Mouse (Mus musculus): ENCODE measurements around the gene Cdk5rap3. TPM values are rescaled to one million over a fixed set of nuclear protein-coding genes. Genes with fewer than 3 reads are reported as not detected.

Cdk5rap3 gene
- polyA plus RNA-seq, 1 experiment from 2014 or later = 106 TPM

GRCm38 (mm10) chr11:96925469-96926148 lies 9.3 kb upstream of the Cdk5rap3 start:
- no peak overlapping the region for H3K4me3 ChIP-seq (replicated peaks; ENCODE audit: low read length)
- H3K4me2 ChIP-seq (ENCODE audit: low read length) = no peak overlapping the region
- H3K4me1 ChIP-seq (replicated peaks; ENCODE audit: control insufficient read depth, insufficient read depth, low read length) = no peaks in the 10 kb centered on the region
- 90% methylated on average over 12 of the region's 12 CpGs for WGBS
- no peak overlapping the region for H3K9ac ChIP-seq (replicated peaks; ENCODE audit: low read depth, low read length)
- ATAC-seq = no peak
- H3K9me3 ChIP-seq (ENCODE audit: control insufficient read depth, low read length) = no peaks in the 10 kb centered on the region
- no peaks in the 10 kb centered on the region for H3K36me3 ChIP-seq (ENCODE audit: control insufficient read depth, insufficient read depth)
- peaks cover 11% of the 10 kb centered on the region for H3K27me3 ChIP-seq (replicated peaks; ENCODE audit: control insufficient read depth, insufficient read depth, low read length)
- H3K27ac ChIP-seq (ENCODE audit: low read length) = no peak overlapping the region

GRCm38 (mm10) chr11:96924861-96925260 lies 8.6 kb upstream of the Cdk5rap3 start:
- Histone ChIP-seq H3K27ac (ENCODE audit: low read length) (no peak overlapping the region), H3K4me1 (replicated peaks; ENCODE audit: control insufficient read depth, insufficient read depth, low read length) (no peaks in the 10 kb centered on the region), H3K9me3 (ENCODE audit: control insufficient read depth, low read length) (no peaks in the 10 kb centered on the region), H3K9ac (replicated peaks; ENCODE audit: low read depth, low read length) (no peak overlapping the region), H3K36me3 (ENCODE audit: control insufficient read depth, insufficient read depth) (no peaks in the 10 kb centered on the region), H3K4me2 (ENCODE audit: low read length) (no peak overlapping the region), H3K4me3 (replicated peaks; ENCODE audit: low read length) (no peak overlapping the region), H3K27me3 (replicated peaks; ENCODE audit: control insufficient read depth, insufficient read depth, low read length) (peaks cover 11% of the 10 kb centered on the region)
- ATAC-seq = no peak
- 84% methylated on average over 11 of the region's 11 CpGs for WGBS

GRCm38 (mm10) chr11:96919003-96919402 lies 2.7 kb upstream of the Cdk5rap3 start:
- Histone ChIP-seq H3K9ac (replicated peaks; ENCODE audit: low read depth, low read length) (no peak overlapping the region), H3K4me1 (replicated peaks; ENCODE audit: control insufficient read depth, insufficient read depth, low read length) (peaks cover 9% of the 10 kb centered on the region), H3K4me2 (ENCODE audit: low read length) (no peak overlapping the region), H3K27me3 (replicated peaks; ENCODE audit: control insufficient read depth, insufficient read depth, low read length) (peaks cover 3% of the 10 kb centered on the region; the same call in 1 of the 2 replicates), H3K36me3 (ENCODE audit: control insufficient read depth, insufficient read depth) (no peaks in the 10 kb centered on the region), H3K4me3 (replicated peaks; ENCODE audit: low read length) (no peak overlapping the region), H3K27ac (ENCODE audit: low read length) (no peak overlapping the region), H3K9me3 (ENCODE audit: control insufficient read depth, low read length) (no peaks in the 10 kb centered on the region)
- WGBS = 70% methylated on average over 6 of the region's 6 CpGs
- ATAC-seq = no peak

- Histone ChIP-seq H3K9me3 (ENCODE audit: control insufficient read depth, low read length) (no peaks in the 10 kb centered on the region), H3K9ac (replicated peaks; ENCODE audit: low read depth, low read length) (no peak overlapping the region), H3K36me3 (ENCODE audit: control insufficient read depth, insufficient read depth) (no peaks in the 10 kb centered on the region), H3K27ac (ENCODE audit: low read length) (no peak overlapping the region), H3K27me3 (replicated peaks; ENCODE audit: control insufficient read depth, insufficient read depth, low read length) (peaks cover 3% of the 10 kb centered on the region; the same call in 1 of the 2 replicates), H3K4me3 (replicated peaks; ENCODE audit: low read length) (no peak overlapping the region), H3K4me2 (ENCODE audit: low read length) (no peak overlapping the region), H3K4me1 (replicated peaks; ENCODE audit: control insufficient read depth, insufficient read depth, low read length) (peaks cover 9% of the 10 kb centered on the region)
- 92% methylated on average over 6 of the region's 6 CpGs for WGBS
- no peak for ATAC-seq
These were observed 1.1 kb upstream of the Cdk5rap3 start for GRCm38 (mm10) chr11:96917415-96917814.

- no peak overlapping the region for H3K9ac ChIP-seq (replicated peaks; ENCODE audit: low read depth, low read length)
- peaks cover 3% of the 10 kb centered on the region; the same call in 1 of the 2 replicates for H3K27me3 ChIP-seq (replicated peaks; ENCODE audit: control insufficient read depth, insufficient read depth, low read length)
- H3K4me3 ChIP-seq (replicated peaks; ENCODE audit: low read length) = peak overlapping the region; percentile 31
- H3K36me3 ChIP-seq (ENCODE audit: control insufficient read depth, insufficient read depth) = no peaks in the 10 kb centered on the region
- no peaks in the 10 kb centered on the region for H3K9me3 ChIP-seq (ENCODE audit: control insufficient read depth, low read length)
- peak; percentile 5 for ATAC-seq
- H3K4me2 ChIP-seq (ENCODE audit: low read length) = peak overlapping the region; percentile 46
- peaks cover 9% of the 10 kb centered on the region for H3K4me1 ChIP-seq (replicated peaks; ENCODE audit: control insufficient read depth, insufficient read depth, low read length)
- WGBS = 35% methylated on average over 13 of the region's 13 CpGs
- no peak overlapping the region for H3K27ac ChIP-seq (ENCODE audit: low read length)
These were observed 645 bp upstream of the Cdk5rap3 start for GRCm38 (mm10) chr11:96916885-96917396.

GRCm38 (mm10) chr11:96912682-96913081 lies 3.6 kb downstream of the Cdk5rap3 start:
- 93% methylated on average over 11 of the region's 11 CpGs for WGBS
- ATAC-seq = no peak

GRCm38 (mm10) chr11:96910003-96910402 lies 6.3 kb downstream of the Cdk5rap3 start:
- Histone ChIP-seq H3K4me3 (replicated peaks; ENCODE audit: low read length) (no peak overlapping the region), H3K27ac (ENCODE audit: low read length) (no peak overlapping the region), H3K27me3 (replicated peaks; ENCODE audit: control insufficient read depth, insufficient read depth, low read length) (no peaks in the 10 kb centered on the region), H3K9ac (replicated peaks; ENCODE audit: low read depth, low read length) (peak overlapping the region; percentile 4; the same call in 1 of the 2 replicates), H3K9me3 (ENCODE audit: control insufficient read depth, low read length) (no peaks in the 10 kb centered on the region), H3K4me2 (ENCODE audit: low read length) (no peak overlapping the region), H3K36me3 (ENCODE audit: control insufficient read depth, insufficient read depth) (peaks cover 15% of the 10 kb centered on the region), H3K4me1 (replicated peaks; ENCODE audit: control insufficient read depth, insufficient read depth, low read length) (peaks cover 7% of the 10 kb centered on the region)
- 27% methylated on average over 7 of the region's 7 CpGs for WGBS
- ATAC-seq = peak; percentile 74

More at GRCm38 (mm10) chr11:96912682-96913081, 3.6 kb downstream of the Cdk5rap3 start:
- H3K27me3 ChIP-seq (replicated peaks; ENCODE audit: control insufficient read depth, insufficient read depth, low read length) = 0 out of 2 replicates have a peak, but pooled peaks cover 3% of the 10 kb centered on the region
- peaks cover 14% of the 10 kb centered on the region for H3K36me3 ChIP-seq (ENCODE audit: control insufficient read depth, insufficient read depth)
- no peak overlapping the region for H3K4me2 ChIP-seq (ENCODE audit: low read length)
- peaks cover 12% of the 10 kb centered on the region for H3K4me1 ChIP-seq (replicated peaks; ENCODE audit: control insufficient read depth, insufficient read depth, low read length)
- H3K27ac ChIP-seq (ENCODE audit: low read length) = no peak overlapping the region
- no peak overlapping the region for H3K9ac ChIP-seq (replicated peaks; ENCODE audit: low read depth, low read length)
- no peak overlapping the region for H3K4me3 ChIP-seq (replicated peaks; ENCODE audit: low read length)
- H3K9me3 ChIP-seq (ENCODE audit: control insufficient read depth, low read length) = no peaks in the 10 kb centered on the region

GRCm38 (mm10) chr11:96908594-96908993 lies 7.7 kb downstream of the Cdk5rap3 start:
- Histone ChIP-seq H3K4me1 (replicated peaks; ENCODE audit: control insufficient read depth, insufficient read depth, low read length) (peaks cover 8% of the 10 kb centered on the region), H3K27me3 (replicated peaks; ENCODE audit: control insufficient read depth, insufficient read depth, low read length) (no peaks in the 10 kb centered on the region), H3K36me3 (ENCODE audit: control insufficient read depth, insufficient read depth) (peaks cover 15% of the 10 kb centered on the region), H3K4me3 (replicated peaks; ENCODE audit: low read length) (no peak overlapping the region), H3K9ac (replicated peaks; ENCODE audit: low read depth, low read length) (no peak overlapping the region), H3K9me3 (ENCODE audit: control insufficient read depth, low read length) (no peaks in the 10 kb centered on the region), H3K27ac (ENCODE audit: low read length) (no peak overlapping the region), H3K4me2 (ENCODE audit: low read length) (no peak overlapping the region)
- ATAC-seq = no peak
- 93% methylated on average over 12 of the region's 12 CpGs for WGBS

GRCm38 (mm10) chr11:96906431-96907161 lies 9.7 kb downstream of the Cdk5rap3 start:
- Histone ChIP-seq H3K9me3 (ENCODE audit: control insufficient read depth, low read length) (no peaks in the 10 kb centered on the region), H3K36me3 (ENCODE audit: control insufficient read depth, insufficient read depth) (peaks cover 15% of the 10 kb centered on the region), H3K4me2 (ENCODE audit: low read length) (no peak overlapping the region), H3K9ac (replicated peaks; ENCODE audit: low read depth, low read length) (no peak overlapping the region), H3K27me3 (replicated peaks; ENCODE audit: control insufficient read depth, insufficient read depth, low read length) (no peaks in the 10 kb centered on the region), H3K27ac (ENCODE audit: low read length) (no peak overlapping the region), H3K4me3 (replicated peaks; ENCODE audit: low read length) (no peak overlapping the region), H3K4me1 (replicated peaks; ENCODE audit: control insufficient read depth, insufficient read depth, low read length) (peaks cover 28% of the 10 kb centered on the region)
- WGBS = 64% methylated on average over 15 of the region's 15 CpGs
- no peak for ATAC-seq
